Mouse (Mus musculus): ENCODE measurements around the gene Scoc. TPM values are rescaled to one million over a fixed set of nuclear protein-coding genes. Genes with fewer than 3 reads are reported as not detected.
A peak's percentile ranks its signal among the peaks of the same experiment; 100 is the strongest.

The Scoc gene
- polyA plus RNA-seq, 1 experiment from 2014 or later: 330 TPM

- Histone ChIP-seq H3K4me1 (ENCODE audit: control insufficient read depth, insufficient read depth, low read depth, low read length) (no peaks in the 10 kb centered on the region), H3K4me2 (ENCODE audit: low read length) (no peak overlapping the region), H3K27me3 (replicated peaks; ENCODE audit: control insufficient read depth, insufficient read depth, low read length) (no peaks in the 10 kb centered on the region), H3K27ac (ENCODE audit: low read depth, low read length) (no peak overlapping the region), H3K9ac (ENCODE audit: low read depth, low read length) (no peak overlapping the region), H3K4me3 (ENCODE audit: low read length) (no peak overlapping the region), H3K36me3 (ENCODE audit: control insufficient read depth, insufficient read depth, low read length) (no peaks in the 10 kb centered on the region), H3K9me3 (ENCODE audit: control insufficient read depth, low read length) (no peaks in the 10 kb centered on the region)
- ATAC-seq: no peak
- 97% methylated on average over 15 of the region's 15 CpGs for WGBS
Observed at GRCm38 (mm10) chr8:83416878-83417277, 41.3 kb downstream of the Scoc start.

GRCm38 (mm10) chr8:83408496-83408895, 49.7 kb downstream of the Scoc start:
- Histone ChIP-seq H3K27ac (ENCODE audit: low read depth, low read length) (no peak overlapping the region), H3K9me3 (ENCODE audit: control insufficient read depth, low read length) (no peaks in the 10 kb centered on the region), H3K9ac (ENCODE audit: low read depth, low read length) (no peak overlapping the region), H3K27me3 (replicated peaks; ENCODE audit: control insufficient read depth, insufficient read depth, low read length) (no peaks in the 10 kb centered on the region), H3K4me1 (ENCODE audit: control insufficient read depth, insufficient read depth, low read depth, low read length) (no peaks in the 10 kb centered on the region), H3K4me2 (ENCODE audit: low read length) (no peak overlapping the region), H3K36me3 (ENCODE audit: control insufficient read depth, insufficient read depth, low read length) (no peaks in the 10 kb centered on the region), H3K4me3 (ENCODE audit: low read length) (no peak overlapping the region)
- 90% methylated on average over 7 of the region's 7 CpGs for WGBS
- no peak for ATAC-seq

- ATAC-seq: no peak
- H3K27ac ChIP-seq (ENCODE audit: low read depth, low read length): no peak overlapping the region
- H3K36me3 ChIP-seq (ENCODE audit: control insufficient read depth, insufficient read depth, low read length): no peaks in the 10 kb centered on the region
- no peak overlapping the region for H3K4me3 ChIP-seq (ENCODE audit: low read length)
- H3K9ac ChIP-seq (ENCODE audit: low read depth, low read length): no peak overlapping the region
- H3K4me2 ChIP-seq (ENCODE audit: low read length): no peak overlapping the region
- H3K9me3 ChIP-seq (ENCODE audit: control insufficient read depth, low read length): no peaks in the 10 kb centered on the region
- no peaks in the 10 kb centered on the region for H3K27me3 ChIP-seq (replicated peaks; ENCODE audit: control insufficient read depth, insufficient read depth, low read length)
- H3K4me1 ChIP-seq (ENCODE audit: control insufficient read depth, insufficient read depth, low read depth, low read length): no peaks in the 10 kb centered on the region
- WGBS: 42% methylated on average over 6 of the region's 6 CpGs
Observed at GRCm38 (mm10) chr8:83406836-83407235, 51.4 kb downstream of the Scoc start.

GRCm38 (mm10) chr8:83405548-83405947, 52.6 kb downstream of the Scoc start:
- ATAC-seq: no peak

GRCm38 (mm10) chr8:83397726-83398125, 60.5 kb downstream of the Scoc start:
- no peak for ATAC-seq
- H3K4me3 ChIP-seq (ENCODE audit: low read length): no peak overlapping the region

More at GRCm38 (mm10) chr8:83405548-83405947, 52.6 kb downstream of the Scoc start:
- Histone ChIP-seq H3K27ac (ENCODE audit: low read depth, low read length) (no peak overlapping the region), H3K27me3 (replicated peaks; ENCODE audit: control insufficient read depth, insufficient read depth, low read length) (no peaks in the 10 kb centered on the region), H3K36me3 (ENCODE audit: control insufficient read depth, insufficient read depth, low read length) (no peaks in the 10 kb centered on the region), H3K4me2 (ENCODE audit: low read length) (no peak overlapping the region), H3K4me1 (ENCODE audit: control insufficient read depth, insufficient read depth, low read depth, low read length) (no peaks in the 10 kb centered on the region), H3K9me3 (ENCODE audit: control insufficient read depth, low read length) (no peaks in the 10 kb centered on the region), H3K4me3 (ENCODE audit: low read length) (no peak overlapping the region), H3K9ac (ENCODE audit: low read depth, low read length) (no peak overlapping the region)
- WGBS: 91% methylated on average over 10 of the region's 10 CpGs

GRCm38 (mm10) chr8:83396680-83397079, 61.5 kb downstream of the Scoc start:
- 94% methylated on average over 6 of the region's 6 CpGs for WGBS
- Histone ChIP-seq H3K27me3 (replicated peaks; ENCODE audit: control insufficient read depth, insufficient read depth, low read length) (no peaks in the 10 kb centered on the region), H3K4me1 (ENCODE audit: control insufficient read depth, insufficient read depth, low read depth, low read length) (no peaks in the 10 kb centered on the region), H3K27ac (ENCODE audit: low read depth, low read length) (no peak overlapping the region), H3K9me3 (ENCODE audit: control insufficient read depth, low read length) (no peaks in the 10 kb centered on the region), H3K4me3 (ENCODE audit: low read length) (no peak overlapping the region), H3K36me3 (ENCODE audit: control insufficient read depth, insufficient read depth, low read length) (no peaks in the 10 kb centered on the region; the same call in 1 of the 2 replicates), H3K4me2 (ENCODE audit: low read length) (no peak overlapping the region), H3K9ac (ENCODE audit: low read depth, low read length) (no peak overlapping the region)
- ATAC-seq: no peak

More at GRCm38 (mm10) chr8:83397726-83398125, 60.5 kb downstream of the Scoc start:
- 76% methylated on average over 4 of the region's 4 CpGs for WGBS
- Histone ChIP-seq H3K27ac (ENCODE audit: low read depth, low read length) (no peak overlapping the region), H3K9me3 (ENCODE audit: control insufficient read depth, low read length) (no peaks in the 10 kb centered on the region), H3K27me3 (replicated peaks; ENCODE audit: control insufficient read depth, insufficient read depth, low read length) (no peaks in the 10 kb centered on the region), H3K9ac (ENCODE audit: low read depth, low read length) (no peak overlapping the region), H3K4me1 (ENCODE audit: control insufficient read depth, insufficient read depth, low read depth, low read length) (no peaks in the 10 kb centered on the region), H3K4me2 (ENCODE audit: low read length) (no peak overlapping the region), H3K36me3 (ENCODE audit: control insufficient read depth, insufficient read depth, low read length) (no peaks in the 10 kb centered on the region; the same call in 1 of the 2 replicates)

- H3K9ac ChIP-seq (ENCODE audit: low read depth, low read length): no peak overlapping the region
- ATAC-seq: no peak
- no peaks in the 10 kb centered on the region for H3K36me3 ChIP-seq (ENCODE audit: control insufficient read depth, insufficient read depth, low read length)
- H3K4me1 ChIP-seq (ENCODE audit: control insufficient read depth, insufficient read depth, low read depth, low read length): peaks cover 5% of the 10 kb centered on the region; the same call in 1 of the 2 replicates
- no peak overlapping the region for H3K4me2 ChIP-seq (ENCODE audit: low read length)
- no peaks in the 10 kb centered on the region for H3K27me3 ChIP-seq (replicated peaks; ENCODE audit: control insufficient read depth, insufficient read depth, low read length)
- no peak overlapping the region for H3K4me3 ChIP-seq (ENCODE audit: low read length)
- 93% methylated on average over 5 of the region's 5 CpGs for WGBS
- H3K9me3 ChIP-seq (ENCODE audit: control insufficient read depth, low read length): no peaks in the 10 kb centered on the region
- H3K27ac ChIP-seq (ENCODE audit: low read depth, low read length): no peak overlapping the region
Observed at GRCm38 (mm10) chr8:83394325-83394724, 63.9 kb downstream of the Scoc start.

GRCm38 (mm10) chr8:83392521-83392920, 65.7 kb downstream of the Scoc start:
- no peaks in the 10 kb centered on the region for H3K9me3 ChIP-seq (ENCODE audit: control insufficient read depth, low read length)
- 69% methylated on average over 1 of the region's 1 CpGs for WGBS
- H3K4me1 ChIP-seq (ENCODE audit: control insufficient read depth, insufficient read depth, low read depth, low read length): peaks cover 5% of the 10 kb centered on the region; the same call in 1 of the 2 replicates
- H3K27ac ChIP-seq (ENCODE audit: low read depth, low read length): no peak overlapping the region
- H3K4me2 ChIP-seq (ENCODE audit: low read length): no peak overlapping the region
- H3K27me3 ChIP-seq (replicated peaks; ENCODE audit: control insufficient read depth, insufficient read depth, low read length): no peaks in the 10 kb centered on the region
- H3K36me3 ChIP-seq (ENCODE audit: control insufficient read depth, insufficient read depth, low read length): no peaks in the 10 kb centered on the region
- no peak overlapping the region for H3K9ac ChIP-seq (ENCODE audit: low read depth, low read length)
- ATAC-seq: no peak
- H3K4me3 ChIP-seq (ENCODE audit: low read length): no peak overlapping the region

GRCm38 (mm10) chr8:83390006-83390701, 68.0 kb downstream of the Scoc start:
- no peaks in the 10 kb centered on the region for H3K9me3 ChIP-seq (ENCODE audit: control insufficient read depth, low read length)
- peak overlapping the region; percentile 82 for H3K9ac ChIP-seq (ENCODE audit: low read depth, low read length)
- 0 out of 2 replicates have a peak overlapping the region, but pooled peaks have one; percentile 13 for H3K27ac ChIP-seq (ENCODE audit: low read depth, low read length)
- 4% methylated on average over 14 of the region's 14 CpGs for WGBS
- no peaks in the 10 kb centered on the region for H3K27me3 ChIP-seq (replicated peaks; ENCODE audit: control insufficient read depth, insufficient read depth, low read length)
- no peaks in the 10 kb centered on the region for H3K36me3 ChIP-seq (ENCODE audit: control insufficient read depth, insufficient read depth, low read length)
- H3K4me3 ChIP-seq (ENCODE audit: low read length): peak overlapping the region; percentile 74
- peak overlapping the region; percentile 66 for H3K4me2 ChIP-seq (ENCODE audit: low read length)
- peak; percentile 76 for ATAC-seq
- H3K4me1 ChIP-seq (ENCODE audit: control insufficient read depth, insufficient read depth, low read depth, low read length): peaks cover 5% of the 10 kb centered on the region; the same call in 1 of the 2 replicates
